Mouse (Mus musculus) liver, embryonic 13.5 days (tissue): Measurements from ENCODE around the gene Glb1. TPM values are rescaled to one million over a fixed set of nuclear protein-coding genes. Genes with fewer than 3 reads are reported as not detected.
A peak's percentile ranks its signal among the peaks of the same experiment; 100 is the strongest.
"Not testable (repeated sequence)": the region's sequence is repeated elsewhere in the genome, so short reads cannot be mapped to it uniquely, and the experiment has no call there.

Experiments used
- ATAC-seq: fragments of 200-750 bp; cut with Nextera tagmentation; 2 replicates; pipeline ENCODE4 v1.8.0; 2017; ENCODE audit warnings: low read depth, mild to moderate bottlenecking, moderate number of reproducible peaks, moderate library complexity
- DNase-seq: peaks from one replicate; pipeline ENCODE4 v3.0.0; 2022
- H3K27ac ChIP-seq: fragments of 300-500 bp; sonication (generic); 2 replicates; pipeline ENCODE4 v1.5.1; 2015; ENCODE audit warnings: moderate library complexity, mild to moderate bottlenecking, inconsistent platforms
- H3K27me3 ChIP-seq: fragments of 300-500 bp; sonication (generic); 2 replicates; pipeline ENCODE4 v1.6.1; 2015; ENCODE audit warnings: mild to moderate bottlenecking, inconsistent platforms
- H3K36me3 ChIP-seq: fragments of 300-500 bp; sonication (generic); 2 replicates; pipeline ENCODE4 v1.6.1; 2015; ENCODE audit warnings: mild to moderate bottlenecking, inconsistent platforms
- H3K4me1 ChIP-seq: fragments of 300-500 bp; sonication (generic); replicated peaks from 2 replicates; pipeline ENCODE4 v1.6.1; 2015; ENCODE audit warnings: inconsistent platforms
- H3K4me2 ChIP-seq: fragments of 300-500 bp; sonication (generic); 2 replicates; pipeline ENCODE4 v1.6.1; 2015; ENCODE audit warnings: inconsistent platforms, mild to moderate bottlenecking, moderate library complexity
- H3K4me3 ChIP-seq: fragments of 300-500 bp; sonication (generic); replicated peaks from 2 replicates; pipeline ENCODE4 v1.5.1; 2015; ENCODE audit warnings: mild to moderate bottlenecking, inconsistent platforms
- H3K9ac ChIP-seq: fragments of 300-500 bp; sonication (generic); 2 replicates; pipeline ENCODE4 v1.6.1; 2015; ENCODE audit warnings: mild to moderate bottlenecking, inconsistent platforms
- H3K9me3 ChIP-seq: fragments of 300-500 bp; sonication (generic); replicated peaks from 2 replicates; pipeline ENCODE4 v1.6.1; 2016; ENCODE audit warnings: inconsistent platforms
- WGBS: fragments of 180-500 bp; shearing (Covaris S2); methylation state at CpG from one replicate; pipeline ENCODE4 v1.1.7; 2015; ENCODE audit not compliant: insufficient replicate concordance; 5-methylcytosine and 5-hydroxymethylcytosine counted together
- polyA plus RNA-seq: library from polyadenylated mRNA; unstranded; fragments of >200 nt; fragmentation: Nextera tagmentation; extraction: Ambion mirVana; gene quantifications from 2 replicates; pipeline ENCODE4 v1.2.1, GENCODE M21; 2015

Gene Glb1
- polyA plus RNA-seq, 1 experiment from 2014 or later = 13.2 TPM

DNA sequence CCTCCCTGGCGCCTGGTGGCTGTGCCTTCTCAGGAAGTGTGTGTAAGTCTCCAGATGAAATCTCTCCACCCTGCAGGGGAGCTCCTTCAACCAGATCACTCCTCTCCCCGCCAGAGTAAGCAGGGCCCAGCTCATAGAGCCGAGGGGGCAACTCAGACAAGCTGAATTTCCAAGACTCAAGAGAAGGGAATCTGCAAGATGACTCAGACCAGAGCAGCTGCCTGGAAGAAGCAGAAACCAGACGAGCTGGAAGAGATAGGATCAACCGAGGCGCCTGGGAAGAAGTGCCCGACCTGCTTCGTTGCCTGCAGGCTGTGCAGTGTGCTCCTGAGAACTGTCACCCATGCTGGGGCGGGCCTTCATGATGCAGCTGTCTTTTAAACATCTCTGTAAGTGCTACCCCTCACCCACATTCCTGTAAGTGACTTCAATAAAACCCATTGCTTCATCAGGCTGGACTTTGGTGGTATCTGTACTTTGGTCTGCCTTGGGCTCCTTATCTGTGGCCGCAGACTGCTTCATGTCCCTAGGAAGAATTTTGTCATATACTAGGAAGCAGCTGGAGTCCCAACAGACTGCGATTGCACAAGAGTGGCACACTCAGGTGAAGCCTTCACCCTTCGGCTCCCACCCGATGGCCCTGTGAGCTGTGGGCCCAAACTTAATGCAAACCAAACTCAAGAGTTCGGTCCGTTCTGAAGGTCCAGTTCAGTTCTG is 102.0 kb downstream of the Glb1 start:
- Histone ChIP-seq H3K4me3 (no peak overlapping the region), H3K27ac (no peak overlapping the region), H3K36me3 (no peaks in the 10 kb centered on the region), H3K4me1 (peaks cover 23% of the 10 kb centered on the region), H3K9me3 (no peaks in the 10 kb centered on the region), H3K9ac (no peak overlapping the region), H3K4me2 (peak overlapping the region; percentile 21; the same call in 1 of the 2 replicates), H3K27me3 (no peaks in the 10 kb centered on the region)
- peak; percentile 47 for ATAC-seq
- DNase-seq = peak; percentile 37
- WGBS = 14% methylated on average over 15 of the region's 15 CpGs

DNA sequence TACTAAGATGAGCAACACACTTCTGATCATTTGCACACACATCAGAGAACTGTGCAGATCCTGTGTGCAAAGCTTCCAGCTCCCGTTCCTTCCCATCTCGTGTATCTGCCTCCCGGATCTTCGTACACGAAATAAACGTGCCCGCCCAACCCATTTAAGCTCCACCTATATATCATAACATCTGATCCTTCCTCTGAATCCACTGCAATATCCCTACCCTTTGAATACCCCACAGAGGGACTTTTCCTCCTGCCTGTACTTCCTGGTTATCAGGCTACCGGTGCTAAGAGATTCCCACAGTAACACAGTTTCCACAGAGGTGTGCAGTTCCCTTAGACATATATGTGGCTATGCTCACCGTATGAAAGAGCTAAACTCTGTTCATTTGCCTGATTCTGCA is 103.9 kb downstream of the Glb1 start, which contains the start of gene Ccr4:
Gene Ccr4, minus strand, starts transcription at position 101 of the 400 bp plus-strand sequence.
- 75% methylated on average over 9 of the region's 9 CpGs for WGBS
- H3K27ac ChIP-seq = no peak within 1 kb of the TSS
- H3K27me3 ChIP-seq = no peaks in the 10 kb centered on the region
- H3K4me2 ChIP-seq = no peak within 1 kb of the TSS
- no peak for DNase-seq
- ATAC-seq = no peak
- H3K36me3 ChIP-seq = no peaks in the 10 kb centered on the region; the same call in 1 of the 2 replicates
- H3K9me3 ChIP-seq = no peaks in the 10 kb centered on the region
- no peak within 1 kb of the TSS for H3K4me3 ChIP-seq
- H3K9ac ChIP-seq = no peak within 1 kb of the TSS
- peaks cover 23% of the 10 kb centered on the region for H3K4me1 ChIP-seq

DNA sequence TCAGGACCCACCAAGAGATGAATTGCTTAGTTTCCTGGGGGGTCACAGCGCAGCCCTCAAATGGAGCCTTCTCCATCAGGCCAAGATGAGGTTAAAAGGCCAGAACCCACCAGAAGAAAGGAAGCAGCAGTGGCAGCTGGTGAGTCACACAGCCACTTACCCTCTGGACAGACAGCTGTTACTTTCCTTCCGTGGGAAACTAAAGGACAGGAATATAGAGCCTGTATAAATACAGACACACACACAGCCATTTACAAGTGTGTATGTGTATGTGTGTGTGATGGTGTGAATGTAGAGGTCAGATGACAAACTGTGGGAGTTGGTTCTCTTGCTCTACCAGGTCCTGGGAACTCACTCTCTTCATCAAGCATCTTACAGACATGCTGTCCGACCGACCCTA is 105.7 kb downstream of the Glb1 start:
- DNase-seq = no peak
- ATAC-seq = no peak
- no peaks in the 10 kb centered on the region; the same call in 1 of the 2 replicates for H3K36me3 ChIP-seq
- H3K9ac ChIP-seq = no peak overlapping the region
- no peak overlapping the region for H3K4me2 ChIP-seq
- no peak overlapping the region for H3K27ac ChIP-seq
- no peaks in the 10 kb centered on the region for H3K27me3 ChIP-seq
- peaks cover 19% of the 10 kb centered on the region for H3K4me1 ChIP-seq
- H3K4me3 ChIP-seq = no peak overlapping the region
- WGBS = 58% methylated on average over 4 of the region's 4 CpGs
- H3K9me3 ChIP-seq = no peaks in the 10 kb centered on the region

- Histone ChIP-seq H3K27me3 (no peaks in the 10 kb centered on the region), H3K27ac (no peak overlapping the region), H3K36me3 (peaks cover 3% of the 10 kb centered on the region), H3K4me1 (peaks cover 10% of the 10 kb centered on the region), H3K9me3 (0 out of 2 replicates have a peak, but pooled peaks cover under 1% of the 10 kb centered on the region), H3K9ac (no peak overlapping the region), H3K4me3 (no peak overlapping the region), H3K4me2 (no peak overlapping the region)
- DNase-seq (no peak), ATAC-seq (no peak)
- WGBS = 82% methylated on average over 9 of the region's 9 CpGs
Observed at GRCm38 (mm10) chr9:114507421-114507820, 106.5 kb downstream of the Glb1 start.

DNA sequence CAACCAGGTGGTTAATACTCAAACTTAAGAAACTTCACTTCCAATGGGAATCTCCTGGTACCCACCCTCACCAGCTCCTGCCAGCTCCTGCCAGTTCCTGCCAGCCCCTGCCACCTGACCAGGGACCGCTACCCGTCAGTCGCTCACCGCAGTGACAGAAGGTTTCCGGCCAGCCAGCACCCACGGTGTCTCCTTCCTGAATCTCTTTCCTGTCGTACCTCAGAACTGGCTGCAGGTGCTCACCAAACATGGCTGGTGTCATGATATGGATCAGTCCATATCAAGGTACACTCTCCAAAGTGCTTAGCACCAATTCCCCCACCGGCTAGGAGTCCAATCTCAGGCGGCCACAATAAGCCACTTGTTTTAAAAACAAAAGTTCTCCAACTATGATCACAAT is 108.9 kb downstream of the Glb1 start:
- H3K4me3 ChIP-seq = no peak overlapping the region
- peaks cover 14% of the 10 kb centered on the region for H3K9me3 ChIP-seq
- no peak overlapping the region for H3K27ac ChIP-seq
- no peak overlapping the region for H3K9ac ChIP-seq
- ATAC-seq (no peak), DNase-seq (no peak)
- no peaks in the 10 kb centered on the region for H3K27me3 ChIP-seq
- H3K4me1 ChIP-seq = no peaks in the 10 kb centered on the region
- WGBS = 72% methylated on average over 9 of the region's 9 CpGs
- H3K4me2 ChIP-seq = no peak overlapping the region
- H3K36me3 ChIP-seq = peaks cover 20% of the 10 kb centered on the region

DNA sequence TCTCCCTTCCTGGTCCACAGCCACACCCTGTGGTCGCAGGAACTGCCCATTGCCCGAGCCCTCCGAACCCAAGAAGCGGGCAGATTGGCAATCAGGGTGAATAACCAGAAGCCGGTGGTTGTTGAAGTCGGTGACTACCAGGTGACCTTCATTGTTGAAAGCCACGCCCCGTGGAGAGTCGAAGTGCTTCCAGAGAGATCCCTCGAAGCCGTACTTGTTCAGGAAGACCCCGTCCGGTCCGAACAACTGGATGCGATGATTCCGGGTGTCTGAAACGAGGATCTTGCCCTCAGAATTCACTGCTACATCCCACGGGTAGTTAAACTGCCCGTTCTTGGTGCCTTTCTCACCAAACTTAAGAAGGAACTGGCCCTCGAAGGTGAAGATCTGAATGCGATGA is 112.0 kb downstream of the Glb1 start:
- Histone ChIP-seq H3K9me3 (peaks cover 14% of the 10 kb centered on the region), H3K9ac (no peak overlapping the region), H3K4me1 (no peaks in the 10 kb centered on the region), H3K27me3 (no peaks in the 10 kb centered on the region), H3K4me2 (no peak overlapping the region), H3K27ac (no peak overlapping the region), H3K4me3 (no peak overlapping the region), H3K36me3 (peaks cover 20% of the 10 kb centered on the region)
- ATAC-seq = no peak
- WGBS = 87% methylated on average over 21 of the region's 21 CpGs
- no peak for DNase-seq

GRCm38 (mm10) chr9:114515364-114515763 is 114.5 kb downstream of the Glb1 start, which contains the start of gene C130032M10Rik:
Gene C130032M10Rik (plus strand): TSS chr9:114515697.
- H3K4me2 ChIP-seq = no peak within 1 kb of the TSS
- H3K36me3 ChIP-seq = peaks cover 20% of the 10 kb centered on the region
- H3K4me3 ChIP-seq = no peak within 1 kb of the TSS
- H3K9ac ChIP-seq = no peak within 1 kb of the TSS
- no peak within 1 kb of the TSS for H3K27ac ChIP-seq
- DNase-seq = no peak
- no peaks in the 10 kb centered on the region for H3K27me3 ChIP-seq
- 69% methylated on average over 11 of the region's 11 CpGs for WGBS
- H3K9me3 ChIP-seq = peaks cover 14% of the 10 kb centered on the region
- peaks cover 7% of the 10 kb centered on the region; the same call in 1 of the 2 replicates for H3K4me1 ChIP-seq
- ATAC-seq = no peak

- WGBS = 67% methylated on average over 13 of the region's 13 CpGs
- Histone ChIP-seq H3K4me2 (no peak overlapping the region), H3K4me3 (no peak overlapping the region)
Observed at GRCm38 (mm10) chr9:114517924-114518497, 117.1 kb downstream of the Glb1 start.

DNA sequence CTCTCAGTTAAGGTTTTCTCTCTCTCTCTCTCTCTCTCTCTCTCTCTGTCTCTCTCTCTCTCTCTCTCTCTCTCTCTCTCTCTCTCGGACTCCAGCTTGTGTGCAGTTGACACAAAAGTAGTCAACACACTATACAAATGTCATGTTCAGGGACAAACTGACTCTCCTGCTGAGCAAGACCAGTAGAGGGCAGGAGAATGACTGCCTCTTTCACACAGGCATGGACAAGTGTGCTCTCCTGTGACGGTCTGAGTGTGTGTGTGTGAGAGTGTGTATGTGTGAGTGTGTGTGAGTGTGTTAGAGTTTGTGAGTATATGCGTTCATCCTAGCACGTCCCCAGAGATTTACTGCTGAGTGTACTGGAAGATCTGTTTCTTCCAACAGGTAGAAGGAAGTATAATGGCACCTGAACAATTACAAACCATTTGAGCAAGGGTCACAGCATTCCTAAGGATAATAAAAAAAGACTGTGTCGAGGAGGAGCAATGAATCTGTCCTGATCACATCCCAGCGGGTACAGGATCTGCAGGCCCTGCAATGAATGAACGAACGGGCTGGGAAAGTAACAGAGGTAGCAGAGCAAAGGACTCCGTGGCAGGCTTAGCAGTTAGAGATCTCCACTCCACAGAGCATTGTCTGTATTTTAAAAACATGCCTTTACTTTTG is 118.1 kb downstream of the Glb1 start:
- Histone ChIP-seq H3K9ac (no peak overlapping the region), H3K4me2 (no peak overlapping the region), H3K27ac (no peak overlapping the region), H3K9me3 (no peaks in the 10 kb centered on the region), H3K4me1 (peaks cover 7% of the 10 kb centered on the region; the same call in 1 of the 2 replicates), H3K27me3 (no peaks in the 10 kb centered on the region), H3K36me3 (peaks cover 2% of the 10 kb centered on the region), H3K4me3 (no peak overlapping the region)
- 55% methylated on average over 9 of the region's 9 CpGs for WGBS
- ATAC-seq (no peak), DNase-seq (no peak)

More at GRCm38 (mm10) chr9:114517924-114518497, 117.1 kb downstream of the Glb1 start:
- H3K27ac ChIP-seq = no peak overlapping the region
- peaks cover 7% of the 10 kb centered on the region; the same call in 1 of the 2 replicates for H3K4me1 ChIP-seq
- no peak for ATAC-seq
- no peaks in the 10 kb centered on the region for H3K27me3 ChIP-seq
- no peak for DNase-seq
- H3K9me3 ChIP-seq = peaks cover 8% of the 10 kb centered on the region
- no peak overlapping the region for H3K9ac ChIP-seq
- peaks cover 11% of the 10 kb centered on the region for H3K36me3 ChIP-seq

DNA sequence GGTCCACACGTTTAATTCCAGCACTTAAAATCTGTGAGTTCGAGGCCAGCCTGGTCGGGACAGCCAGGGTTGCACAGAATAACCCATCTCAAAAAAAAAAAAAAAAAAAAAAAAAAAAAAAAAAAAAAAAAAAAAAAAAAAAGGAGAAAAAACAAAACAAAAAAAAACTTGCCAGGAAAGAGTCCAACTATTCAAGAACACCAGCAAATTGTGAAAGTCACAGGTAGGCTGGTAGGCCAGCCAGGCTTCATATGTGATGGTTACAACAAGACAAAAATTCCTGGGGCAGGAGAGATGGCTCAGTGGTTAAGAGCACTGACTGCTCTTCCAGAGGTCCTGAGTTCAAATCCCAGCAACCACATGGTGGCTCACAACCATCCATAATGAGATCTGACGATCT is 119.7 kb downstream of the Glb1 start:
- ATAC-seq, H3K4me1 ChIP-seq, DNase-seq, H3K9ac ChIP-seq, H3K4me2 ChIP-seq, H3K36me3 ChIP-seq, H3K9me3 ChIP-seq, H3K27ac ChIP-seq, H3K4me3 ChIP-seq, H3K27me3 ChIP-seq: not testable (repeated sequence)
- WGBS = 50% methylated on average over 4 of the region's 4 CpGs

- no peaks in the 10 kb centered on the region for H3K27me3 ChIP-seq
- no peak overlapping the region for H3K4me3 ChIP-seq
- ATAC-seq (no peak), DNase-seq (no peak)
- H3K36me3 ChIP-seq = no peaks in the 10 kb centered on the region
- no peak overlapping the region for H3K4me2 ChIP-seq
- WGBS = 44% methylated on average over 5 of the region's 5 CpGs
- H3K9me3 ChIP-seq = no peaks in the 10 kb centered on the region
- H3K4me1 ChIP-seq = peaks cover 23% of the 10 kb centered on the region
- no peak overlapping the region for H3K9ac ChIP-seq
- H3K27ac ChIP-seq = peak overlapping the region; percentile 30
Observed at GRCm38 (mm10) chr9:114522041-114522440, 121.2 kb downstream of the Glb1 start.
